ENCODE assay signal across 8 mouse cellular contexts in genomic region chr5:105699141-105700069, GRCm38 (mm10). TPM values are rescaled to one million over a fixed set of nuclear protein-coding genes. Genes with fewer than 3 reads are reported as not detected.
DNase-seq lines count a peak whose midpoint lies in the region; ATAC-seq lines count a peak whose summit lies in the region.

TSS of gene Lrrc8d (plus strand) at chr5:105699969.

- H3K4me2 ChIP-seq in forebrain, embryonic 14.5 days (ENCODE audit: low read length): peak within 1 kb of the TSS; percentile 84
- H3K4me2 ChIP-seq in neural tube, embryonic 15.5 days: peak within 1 kb of the TSS; percentile 77

- H3K9me3 ChIP-seq in forebrain, embryonic 14.5 days (replicated peaks; ENCODE audit: control insufficient read depth, low read length): no peaks in the 10 kb centered on the region
- no peaks in the 10 kb centered on the region for H3K9me3 ChIP-seq in neural tube, embryonic 15.5 days (replicated peaks)

- H3K9ac ChIP-seq in forebrain, embryonic 14.5 days (ENCODE audit: low read length): peak within 1 kb of the TSS; percentile 99
- peak within 1 kb of the TSS; percentile 85 for H3K9ac ChIP-seq in neural tube, embryonic 15.5 days (replicated peaks)

- H3K36me3 ChIP-seq in forebrain, embryonic 14.5 days (ENCODE audit: control insufficient read depth, insufficient read depth, low read length): no peaks in the 10 kb centered on the region
- H3K36me3 ChIP-seq in neural tube, embryonic 15.5 days: no peaks in the 10 kb centered on the region

- ATAC-seq in CD4-positive, CD25-positive, alpha-beta regulatory T cell, adult 4 months: peak; percentile 69
- peak; percentile 75 for ATAC-seq in cerebellum, adult (ENCODE audit: insufficient number of reproducible peaks, low FRiP score, low TSS enrichment)
- ATAC-seq in forebrain, embryonic 14.5 days: peak; percentile 97
- peak; percentile 95 for ATAC-seq in neural tube, embryonic 15.5 days (ENCODE audit: low FRiP score)

- peak within 1 kb of the TSS; percentile 98 for H3K4me3 ChIP-seq in forebrain, embryonic 14.5 days (ENCODE audit: low read depth, low read length)
- peak within 1 kb of the TSS; percentile 67 for H3K4me3 ChIP-seq in neural tube, embryonic 15.5 days (replicated peaks)

- no peaks in the 10 kb centered on the region for H3K27me3 ChIP-seq in forebrain, embryonic 14.5 days (replicated peaks; ENCODE audit: control insufficient read depth, insufficient read depth, low read length)
- H3K27me3 ChIP-seq in neural tube, embryonic 15.5 days (replicated peaks): no peaks in the 10 kb centered on the region

- WGBS in forebrain, embryonic 14.5 days: 2% methylated on average over 56 of the region's 60 CpGs
- WGBS in neural tube, embryonic 15.5 days: under 1% methylated on average over 60 of the region's 60 CpGs

- peaks cover 23% of the 10 kb centered on the region for H3K4me1 ChIP-seq in forebrain, embryonic 14.5 days (ENCODE audit: control insufficient read depth, insufficient read depth, low read length)
- peaks cover 46% of the 10 kb centered on the region for H3K4me1 ChIP-seq in neural tube, embryonic 15.5 days

- peak within 1 kb of the TSS; percentile 96 for H3K27ac ChIP-seq in forebrain, embryonic 14.5 days (ENCODE audit: low read depth, low read length)
- H3K27ac ChIP-seq in neural tube, embryonic 15.5 days (replicated peaks): peak within 1 kb of the TSS; percentile 91

- peak; percentile 94 for DNase-seq in forebrain, embryonic 14.5 days (ENCODE audit: low spot score)
- peak; percentile 90 for DNase-seq in heart, postnatal 14 days
- DNase-seq in layer of hippocampus, adult 18-20 months (ENCODE audit: low spot score in 2 of 2): peak; percentile 84 to 92
- DNase-seq in lung, adult 18-20 months: peak; percentile 88 to 91
- peak; percentile 89 for DNase-seq in testis, postnatal 10 days (ENCODE audit: low spot score)

- intact Hi-C loops in heart, postnatal 14 days (cut with DNase I): loop anchor here (5.0 kb wide), 1 partner anchor 93 kb away; no protein-coding TSS in a partner anchor

RNA-seq across cellular contexts. Expression of gene Lrrc8d, which starts in this region (rescaled TPM):
- 10 to 100 TPM; 17.2 to 19.5 TPM for polyA plus RNA-seq in CD4-positive, CD25-positive, alpha-beta regulatory T cell, adult 4 months (2017; shearing (Covaris generic))
- polyA plus RNA-seq in forebrain, embryonic 14.5 days (2014; fragmentation: Nextera tagmentation; extraction: Ambion mirVana): 23.3 and 31.7 TPM in 2 replicates
- total RNA-seq in heart, postnatal 14 days (2021): 10 to 100 TPM; 11.6 to 14.9 TPM
- total RNA-seq in layer of hippocampus, adult 18-20 months (2021): 10 to 100 TPM; 46.8 to 47.8 TPM
- polyA plus RNA-seq in neural tube, embryonic 15.5 days (2015; fragmentation: Nextera tagmentation; extraction: Ambion mirVana): 28.6 and 29.4 TPM in 2 replicates

Comparison
In these comparisons a context has a peak if more than half of its experiments do, and no peak if none do; other contexts are left out.
1. Peak in every context shown above with its lines: DNase-seq, ATAC-seq, H3K4me3 ChIP-seq and H3K27ac ChIP-seq.